Mouse (Mus musculus) ES-Bruce4 (cell line): ENCODE data around the gene Cpsf6. TPM values are rescaled to one million over a fixed set of nuclear protein-coding genes. Genes with fewer than 3 reads are reported as not detected.
A peak's percentile ranks its signal among the peaks of the same experiment; 100 is the strongest.
"Not testable (repeated sequence)": the region's sequence is repeated elsewhere in the genome, so short reads cannot be mapped to it uniquely, and the experiment has no call there.

Experiments
- H3K27ac ChIP-seq: 2 replicates; pipeline ENCODE4 v1.5.1; 2012; ENCODE audit warnings: low read length, inconsistent platforms; ENCODE audit not compliant: insufficient read depth
- H3K27me3 ChIP-seq: 2 replicates; pipeline ENCODE4 v1.6.1; 2012; ENCODE audit warnings: mild to moderate bottlenecking, low read length, inconsistent platforms; ENCODE audit not compliant: control insufficient read depth, poor library complexity, insufficient read depth, severe bottlenecking
- H3K36me3 ChIP-seq: 2 replicates; pipeline ENCODE4 v1.6.1; 2012; ENCODE audit warnings: inconsistent platforms, mild to moderate bottlenecking, low read length, moderate library complexity; ENCODE audit not compliant: control insufficient read depth, poor library complexity, insufficient read depth, severe bottlenecking
- H3K4me1 ChIP-seq: one replicate; pipeline ENCODE4 v1.8.1; 2011; ENCODE audit warnings: low read length; ENCODE audit not compliant: control insufficient read depth, insufficient read depth
- H3K4me3 ChIP-seq: 2 replicates; pipeline ENCODE4 v1.5.1; 2011; ENCODE audit warnings: low read depth, mild to moderate bottlenecking, low read length
- H3K9ac ChIP-seq: 2 replicates; pipeline ENCODE4 v1.6.1; 2012; ENCODE audit warnings: low read depth, mild to moderate bottlenecking, inconsistent platforms; ENCODE audit not compliant: poor library complexity, severe bottlenecking
- H3K9me3 ChIP-seq: replicated peaks from 2 replicates; pipeline ENCODE4 v1.6.1; 2012; ENCODE audit warnings: mild to moderate bottlenecking, low read length, inconsistent platforms; ENCODE audit not compliant: control insufficient read depth, poor library complexity, insufficient read depth, severe bottlenecking
- CTCF ChIP-seq: IDR thresholded peaks from one replicate; pipeline ENCODE4 v1.8.1; 2011; ENCODE audit warnings: low read depth, low read length
- EP300 ChIP-seq: IDR thresholded peaks from 2 replicates; pipeline ENCODE4 v1.6.1; 2011; ENCODE audit warnings: low read depth, low read length; ENCODE audit not compliant: insufficient read depth
- POLR2A ChIP-seq: IDR thresholded peaks from one replicate; pipeline ENCODE4 v1.8.1; 2011; ENCODE audit warnings: low read length; ENCODE audit not compliant: insufficient read depth
- polyA plus RNA-seq: library from polyadenylated mRNA; stranded (reverse); fragments of >200 nt; gene quantifications from 2 replicates; pipeline ENCODE4 v1.2.4, GENCODE M21; 2011; ENCODE audit warnings: low read depth; ENCODE audit not compliant: missing spikeins, insufficient read depth, insufficient read length

Gene Cpsf6
- polyA plus RNA-seq, 1 experiment, result 205 TPM

GRCm38 (mm10) chr10:117393891-117394395 lies 14.1 kb upstream of the Cpsf6 start:
- 0 out of 2 replicates have a peak overlapping the region, but pooled peaks have one; percentile 50 for H3K9ac ChIP-seq

GRCm38 (mm10) chr10:117393196-117393890 lies 13.5 kb upstream of the Cpsf6 start:
- 0 out of 2 replicates have a peak overlapping the region, but pooled peaks have one; percentile 24 for H3K27ac ChIP-seq
- H3K4me1 ChIP-seq, result no peaks in the 10 kb centered on the region
- H3K9ac ChIP-seq, result peak overlapping the region; percentile 50; the same call in 1 of the 2 replicates
- no peak for TF ChIP-seq CTCF
- TF ChIP-seq POLR2A, result no peak
- no peak for TF ChIP-seq EP300
- H3K9me3 ChIP-seq, result no peaks in the 10 kb centered on the region
- no peaks in the 10 kb centered on the region for H3K27me3 ChIP-seq
- H3K36me3 ChIP-seq, result no peaks in the 10 kb centered on the region
- H3K4me3 ChIP-seq, result peak overlapping the region; percentile 48

More at GRCm38 (mm10) chr10:117393891-117394395, 14.1 kb upstream of the Cpsf6 start:
- Histone ChIP-seq H3K4me1 (no peaks in the 10 kb centered on the region), H3K27me3 (no peaks in the 10 kb centered on the region), H3K9me3 (no peaks in the 10 kb centered on the region), H3K36me3 (no peaks in the 10 kb centered on the region), H3K27ac (0 out of 2 replicates have a peak overlapping the region, but pooled peaks have one; percentile 24), H3K4me3 (peak overlapping the region; percentile 40)
- TF ChIP-seq EP300 (no peak), POLR2A (no peak), CTCF (no peak)

- no peak for TF ChIP-seq EP300
- no peak for TF ChIP-seq POLR2A
- no peak for TF ChIP-seq CTCF
- no peak overlapping the region for H3K9ac ChIP-seq
- H3K27me3 ChIP-seq, result no peaks in the 10 kb centered on the region
- no peaks in the 10 kb centered on the region for H3K36me3 ChIP-seq
- H3K4me3 ChIP-seq, result no peak overlapping the region
- H3K9me3 ChIP-seq, result no peaks in the 10 kb centered on the region
- H3K27ac ChIP-seq, result no peak overlapping the region
- H3K4me1 ChIP-seq, result no peaks in the 10 kb centered on the region
Observed at GRCm38 (mm10) chr10:117392832-117393195, 13.0 kb upstream of the Cpsf6 start.

- not testable (repeated sequence) for H3K4me1 ChIP-seq, H3K4me3 ChIP-seq, H3K9me3 ChIP-seq, H3K27ac ChIP-seq, H3K27me3 ChIP-seq, H3K36me3 ChIP-seq, H3K9ac ChIP-seq
Observed at GRCm38 (mm10) chr10:117392397-117392796, 12.6 kb upstream of the Cpsf6 start.

- H3K36me3 ChIP-seq, result no peaks in the 10 kb centered on the region
- no peaks in the 10 kb centered on the region for H3K27me3 ChIP-seq
- no peak overlapping the region for H3K9ac ChIP-seq
- H3K4me3 ChIP-seq, result no peak overlapping the region
- no peak overlapping the region for H3K27ac ChIP-seq
- no peak for TF ChIP-seq EP300
- TF ChIP-seq CTCF, result no peak
- no peak for TF ChIP-seq POLR2A
- no peaks in the 10 kb centered on the region for H3K9me3 ChIP-seq
- H3K4me1 ChIP-seq, result no peaks in the 10 kb centered on the region
Observed at GRCm38 (mm10) chr10:117391801-117392200, 12.0 kb upstream of the Cpsf6 start.

GRCm38 (mm10) chr10:117391057-117391456 lies 11.2 kb upstream of the Cpsf6 start:
- H3K9me3 ChIP-seq, result no peaks in the 10 kb centered on the region
- H3K36me3 ChIP-seq, result no peaks in the 10 kb centered on the region
- H3K9ac ChIP-seq, result 0 out of 2 replicates have a peak overlapping the region, but pooled peaks have one; percentile 38
- H3K4me1 ChIP-seq, result no peaks in the 10 kb centered on the region
- TF ChIP-seq CTCF (no peak), POLR2A (no peak), EP300 (no peak)
- H3K27ac ChIP-seq, result no peak overlapping the region; the same call in 1 of the 2 replicates
- no peaks in the 10 kb centered on the region for H3K27me3 ChIP-seq
- peak overlapping the region; percentile 52 for H3K4me3 ChIP-seq
